Mouse (Mus musculus): Measurements from ENCODE around the gene Elob. TPM values are rescaled to one million over a fixed set of nuclear protein-coding genes. Genes with fewer than 3 reads are reported as not detected.
A peak's percentile ranks its signal among the peaks of the same experiment; 100 is the strongest.

Gene Elob
- polyA plus RNA-seq, 2 experiments = 739 to 1,221 TPM

GRCm38 (mm10) chr17:23790269-23791078, 38.5 kb downstream of the Elob start, which contains the start of gene Srrm2:
Srrm2 (plus strand) TSS chr17:23790532.
- peak; percentile 82; the same call in 1 of the 2 replicates for TF ChIP-seq POLR2A (IDR thresholded peaks at IDR 0.05; ENCODE audit: borderline replicate concordance, extremely low read depth, insufficient read depth, insufficient read length)
- WGBS = under 1% methylated on average over 29 of the region's 29 CpGs
- DNase-seq (ENCODE audit: low spot score) = peak; percentile 56
- Histone ChIP-seq H3K27me3 (ENCODE audit: control insufficient read depth, insufficient read depth, low read length) (no peaks in the 10 kb centered on the region), H3K4me2 (replicated peaks; ENCODE audit: low read depth, low read length, severe bottlenecking) (peak within 1 kb of the TSS; percentile 70), H3K36me3 (ENCODE audit: control insufficient read depth, insufficient read depth, low read length) (peaks cover 5% of the 10 kb centered on the region; the same call in 1 of the 2 replicates), H3K9ac (ENCODE audit: low read depth, low read length, severe bottlenecking) (peak within 1 kb of the TSS; percentile 87), H3K4me3 (replicated peaks; ENCODE audit: low read length) (peak within 1 kb of the TSS; percentile 45), H3K27ac (replicated peaks; ENCODE audit: low read depth, low read length) (peak within 1 kb of the TSS; percentile 89), H3K9me3 (ENCODE audit: control insufficient read depth, low read length) (no peaks in the 10 kb centered on the region), H3K4me1 (ENCODE audit: control insufficient read depth, insufficient read depth, low read length) (peaks cover 18% of the 10 kb centered on the region)
- peak; percentile 70 for ATAC-seq (ENCODE audit: low FRiP score, low read depth)

- Histone ChIP-seq H3K4me1 (ENCODE audit: control insufficient read depth, insufficient read depth, low read length) (peaks cover 21% of the 10 kb centered on the region), H3K9ac (ENCODE audit: low read depth, low read length, severe bottlenecking) (peak overlapping the region; percentile 87), H3K4me3 (replicated peaks; ENCODE audit: low read length) (peak overlapping the region; percentile 45), H3K4me2 (replicated peaks; ENCODE audit: low read depth, low read length, severe bottlenecking) (peak overlapping the region; percentile 70), H3K36me3 (ENCODE audit: control insufficient read depth, insufficient read depth, low read length) (peaks cover 5% of the 10 kb centered on the region; the same call in 1 of the 2 replicates), H3K27me3 (ENCODE audit: control insufficient read depth, insufficient read depth, low read length) (no peaks in the 10 kb centered on the region), H3K9me3 (ENCODE audit: control insufficient read depth, low read length) (no peaks in the 10 kb centered on the region), H3K27ac (replicated peaks; ENCODE audit: low read depth, low read length) (peak overlapping the region; percentile 89)
- ATAC-seq (ENCODE audit: low FRiP score, low read depth) = no peak
- no peak for DNase-seq (ENCODE audit: low spot score)
- 18% methylated on average over 8 of the region's 8 CpGs for WGBS
- TF ChIP-seq POLR2A (IDR thresholded peaks at IDR 0.05; ENCODE audit: borderline replicate concordance, extremely low read depth, insufficient read depth, insufficient read length) = no peak
Observed at GRCm38 (mm10) chr17:23789749-23790268, 39.1 kb downstream of the Elob start.

GRCm38 (mm10) chr17:23788973-23789372, 40.0 kb downstream of the Elob start:
- no peaks in the 10 kb centered on the region for H3K27me3 ChIP-seq (ENCODE audit: control insufficient read depth, insufficient read depth, low read length)
- peaks cover 21% of the 10 kb centered on the region for H3K4me1 ChIP-seq (ENCODE audit: control insufficient read depth, insufficient read depth, low read length)
- no peaks in the 10 kb centered on the region for H3K9me3 ChIP-seq (ENCODE audit: control insufficient read depth, low read length)
- no peak overlapping the region for H3K27ac ChIP-seq (replicated peaks; ENCODE audit: low read depth, low read length)
- no peak for DNase-seq (ENCODE audit: low spot score)
- no peak overlapping the region for H3K4me3 ChIP-seq (replicated peaks; ENCODE audit: low read length)
- WGBS = 89% methylated on average over 4 of the region's 4 CpGs
- H3K36me3 ChIP-seq (ENCODE audit: control insufficient read depth, insufficient read depth, low read length) = peaks cover 4% of the 10 kb centered on the region; the same call in 1 of the 2 replicates
- no peak for TF ChIP-seq POLR2A (IDR thresholded peaks at IDR 0.05; ENCODE audit: borderline replicate concordance, extremely low read depth, insufficient read depth, insufficient read length)
- H3K4me2 ChIP-seq (replicated peaks; ENCODE audit: low read depth, low read length, severe bottlenecking) = no peak overlapping the region
- H3K9ac ChIP-seq (ENCODE audit: low read depth, low read length, severe bottlenecking) = no peak overlapping the region
- ATAC-seq (ENCODE audit: low FRiP score, low read depth) = no peak

GRCm38 (mm10) chr17:23786510-23786931, 42.4 kb downstream of the Elob start:
- ATAC-seq (ENCODE audit: low FRiP score, low read depth) (no peak), DNase-seq (ENCODE audit: low spot score) (peak; percentile 25)
- no peak for TF ChIP-seq POLR2A (IDR thresholded peaks at IDR 0.05; ENCODE audit: borderline replicate concordance, extremely low read depth, insufficient read depth, insufficient read length)
- Histone ChIP-seq H3K27me3 (ENCODE audit: control insufficient read depth, insufficient read depth, low read length) (no peaks in the 10 kb centered on the region), H3K36me3 (ENCODE audit: control insufficient read depth, insufficient read depth, low read length) (no peaks in the 10 kb centered on the region), H3K4me1 (ENCODE audit: control insufficient read depth, insufficient read depth, low read length) (peaks cover 21% of the 10 kb centered on the region), H3K9ac (ENCODE audit: low read depth, low read length, severe bottlenecking) (0 out of 2 replicates have a peak overlapping the region, but pooled peaks have one; percentile 75), H3K4me3 (replicated peaks; ENCODE audit: low read length) (peak overlapping the region; percentile 67), H3K4me2 (replicated peaks; ENCODE audit: low read depth, low read length, severe bottlenecking) (peak overlapping the region; percentile 78), H3K9me3 (ENCODE audit: control insufficient read depth, low read length) (no peaks in the 10 kb centered on the region), H3K27ac (replicated peaks; ENCODE audit: low read depth, low read length) (0 out of 2 replicates have a peak overlapping the region, but pooled peaks have one; percentile 33)
- WGBS = 18% methylated on average over 13 of the region's 13 CpGs

Measured in limb, embryonic 14.5 days (tissue).